Mouse (Mus musculus) small intestine, adult 2 months (tissue): ENCODE measurements around the gene Gm20388. TPM values are rescaled to one million over a fixed set of nuclear protein-coding genes. Genes with fewer than 3 reads are reported as not detected.

Experiments used
- H3K27ac ChIP-seq: fragments of 200-500 bp; 2 replicates; pipeline ENCODE4 v1.5.1; 2012; ENCODE audit warnings: low read depth, low read length, control low read depth, inconsistent platforms; ENCODE audit not compliant: insufficient read depth
- H3K27me3 ChIP-seq: fragments of 200-500 bp; 2 replicates; pipeline ENCODE4 v1.6.1; 2012; ENCODE audit warnings: mild to moderate bottlenecking, moderate library complexity, low read length, inconsistent platforms; ENCODE audit not compliant: control insufficient read depth, insufficient read depth
- H3K36me3 ChIP-seq: fragments of 200-500 bp; 2 replicates; pipeline ENCODE4 v1.6.1; 2012; ENCODE audit warnings: mild to moderate bottlenecking, low read length, control low read depth, inconsistent platforms; ENCODE audit not compliant: control insufficient read depth, insufficient read depth
- H3K4me1 ChIP-seq: fragments of 200-500 bp; 2 replicates; pipeline ENCODE4 v1.6.1; 2012; ENCODE audit warnings: low read length, inconsistent platforms, mixed read lengths; ENCODE audit not compliant: control insufficient read depth, insufficient read depth, insufficient read length
- H3K4me3 ChIP-seq: fragments of 200-500 bp; 2 replicates; pipeline ENCODE4 v1.5.1; 2012; ENCODE audit warnings: low read depth, mild to moderate bottlenecking, control low read depth, inconsistent platforms, low read length, moderate library complexity
- CTCF ChIP-seq: fragments of 200-500 bp; IDR thresholded peaks from 2 replicates; pipeline ENCODE4 v1.5.1; 2012; ENCODE audit warnings: low read depth, mild to moderate bottlenecking, control low read depth, inconsistent platforms, low read length, moderate library complexity, mixed read lengths; ENCODE audit not compliant: insufficient replicate concordance, insufficient read length; ENCODE audit errors: extremely low read depth
- POLR2A ChIP-seq: fragments of 200-500 bp; IDR thresholded peaks from 2 replicates; pipeline ENCODE4 v1.6.1; 2012; ENCODE audit warnings: low read depth, mild to moderate bottlenecking, control low read depth, inconsistent platforms, low read length, moderate library complexity
- WGBS: fragments of 180-500 bp; shearing (Covaris S2); methylation state at CpG from one replicate; pipeline ENCODE4 v1.1.7; 2018; 5-methylcytosine and 5-hydroxymethylcytosine counted together
- polyA plus RNA-seq: library from polyadenylated mRNA; depleted of rRNA; stranded (reverse); fragments of >200 nt; gene quantifications from 2 replicates; pipeline ENCODE4 v1.2.3, GENCODE M21; 2012

Gene Gm20388
- polyA plus RNA-seq, 1 experiment: 37.3 TPM

GRCm38 (mm10) chr8:123710335-123710734, 3799.7 kb downstream of the Gm20388 start:
- TF ChIP-seq POLR2A (no peak), CTCF (no peak)
- WGBS: 45% methylated on average over 5 of the region's 5 CpGs
- no peak overlapping the region for H3K27ac ChIP-seq
- H3K4me1 ChIP-seq: peaks cover 30% of the 10 kb centered on the region
- H3K27me3 ChIP-seq: no peaks in the 10 kb centered on the region
- H3K4me3 ChIP-seq: no peak overlapping the region
- H3K36me3 ChIP-seq: no peaks in the 10 kb centered on the region

GRCm38 (mm10) chr8:123714451-123714850, 3803.8 kb downstream of the Gm20388 start:
- no peaks in the 10 kb centered on the region for H3K27me3 ChIP-seq
- TF ChIP-seq POLR2A: no peak
- no peak for TF ChIP-seq CTCF
- no peaks in the 10 kb centered on the region for H3K36me3 ChIP-seq
- no peak overlapping the region for H3K4me3 ChIP-seq
- no peak overlapping the region for H3K27ac ChIP-seq
- peaks cover 53% of the 10 kb centered on the region for H3K4me1 ChIP-seq
- WGBS: 90% methylated on average over 5 of the region's 5 CpGs

- Histone ChIP-seq H3K4me1 (peaks cover 51% of the 10 kb centered on the region), H3K27ac (peak overlapping the region; percentile 95), H3K36me3 (no peaks in the 10 kb centered on the region), H3K4me3 (no peak overlapping the region), H3K27me3 (no peaks in the 10 kb centered on the region)
- TF ChIP-seq CTCF (no peak), POLR2A (no peak)
- WGBS: 30% methylated on average over 13 of the region's 13 CpGs
Measured at GRCm38 (mm10) chr8:123715916-123716592, 3805.4 kb downstream of the Gm20388 start.

- Histone ChIP-seq H3K4me3 (no peak overlapping the region), H3K36me3 (no peaks in the 10 kb centered on the region), H3K27me3 (no peaks in the 10 kb centered on the region), H3K27ac (peak overlapping the region; percentile 94), H3K4me1 (peaks cover 55% of the 10 kb centered on the region)
- 81% methylated on average over 2 of the region's 2 CpGs for WGBS
- TF ChIP-seq POLR2A: no peak
- no peak for TF ChIP-seq CTCF
Measured at GRCm38 (mm10) chr8:123717104-123717503, 3806.5 kb downstream of the Gm20388 start.

GRCm38 (mm10) chr8:123717516-123718490, 3807.2 kb downstream of the Gm20388 start:
- no peaks in the 10 kb centered on the region for H3K27me3 ChIP-seq
- H3K27ac ChIP-seq: peak overlapping the region; percentile 58
- H3K4me1 ChIP-seq: peaks cover 57% of the 10 kb centered on the region
- 73% methylated on average over 15 of the region's 15 CpGs for WGBS
- no peaks in the 10 kb centered on the region for H3K36me3 ChIP-seq
- TF ChIP-seq POLR2A (no peak), CTCF (no peak)
- no peak overlapping the region for H3K4me3 ChIP-seq

GRCm38 (mm10) chr8:123718752-123719151, 3808.1 kb downstream of the Gm20388 start:
- peaks cover 57% of the 10 kb centered on the region for H3K4me1 ChIP-seq
- no peak for TF ChIP-seq POLR2A
- TF ChIP-seq CTCF: no peak
- H3K27me3 ChIP-seq: no peaks in the 10 kb centered on the region
- 92% methylated on average over 2 of the region's 2 CpGs for WGBS
- peak overlapping the region; percentile 88; the same call in 1 of the 2 replicates for H3K27ac ChIP-seq
- no peaks in the 10 kb centered on the region for H3K36me3 ChIP-seq
- H3K4me3 ChIP-seq: no peak overlapping the region

GRCm38 (mm10) chr8:123719280-123719679, 3808.6 kb downstream of the Gm20388 start:
- Histone ChIP-seq H3K27ac (peak overlapping the region; percentile 88), H3K36me3 (no peaks in the 10 kb centered on the region), H3K4me1 (peaks cover 57% of the 10 kb centered on the region), H3K4me3 (no peak overlapping the region), H3K27me3 (no peaks in the 10 kb centered on the region)
- TF ChIP-seq POLR2A (no peak), CTCF (no peak)
- 67% methylated on average over 6 of the region's 6 CpGs for WGBS
